Mouse (Mus musculus) midbrain, embryonic 14.5 days (tissue): ENCODE data around the gene 2310030G06Rik. TPM values are rescaled to one million over a fixed set of nuclear protein-coding genes. Genes with fewer than 3 reads are reported as not detected.

ENCODE experiments used
- ATAC-seq: fragments of 200-750 bp; cut with Nextera tagmentation; 2 replicates; pipeline ENCODE4 v1.8.0; 2017; ENCODE audit warnings: moderate number of reproducible peaks, moderate library complexity; ENCODE audit not compliant: low FRiP score, low TSS enrichment
- DNase-seq: peaks from one replicate; pipeline ENCODE4 v3.0.0-alpha.2; 2015
- H3K27ac ChIP-seq: fragments of 300-500 bp; sonication (generic); replicated peaks from 2 replicates; pipeline ENCODE4 v1.5.1; 2014; ENCODE audit warnings: mild to moderate bottlenecking, low read depth, low read length, moderate library complexity
- H3K27me3 ChIP-seq: fragments of 300-500 bp; sonication (generic); 2 replicates; pipeline ENCODE4 v1.6.1; 2014; ENCODE audit warnings: low read length, control low read depth, mixed read lengths; ENCODE audit not compliant: control insufficient read depth, insufficient read depth
- H3K36me3 ChIP-seq: fragments of 300-500 bp; sonication (generic); 2 replicates; pipeline ENCODE4 v1.6.1; 2014; ENCODE audit warnings: low read length, control low read depth; ENCODE audit not compliant: control insufficient read depth, insufficient read depth
- H3K4me1 ChIP-seq: fragments of 300-500 bp; sonication (generic); 2 replicates; pipeline ENCODE4 v1.6.1; 2014; ENCODE audit warnings: mild to moderate bottlenecking, antibody characterized with exemption, low read length, control low read depth; ENCODE audit not compliant: control insufficient read depth, insufficient read depth
- H3K4me2 ChIP-seq: fragments of 300-500 bp; sonication (generic); 2 replicates; pipeline ENCODE4 v1.6.1; 2014; ENCODE audit warnings: mild to moderate bottlenecking, low read length, moderate library complexity
- H3K4me3 ChIP-seq: fragments of 300-500 bp; sonication (generic); replicated peaks from 2 replicates; pipeline ENCODE4 v1.5.1; 2014; ENCODE audit warnings: low read depth, low read length
- H3K9ac ChIP-seq: fragments of 300-500 bp; sonication (generic); replicated peaks from 2 replicates; pipeline ENCODE4 v1.6.1; 2014; ENCODE audit warnings: mild to moderate bottlenecking, low read length, moderate library complexity
- H3K9me3 ChIP-seq: fragments of 300-500 bp; sonication (generic); 2 replicates; pipeline ENCODE4 v1.6.1; 2016; ENCODE audit warnings: low read length, control low read depth, mixed read lengths; ENCODE audit not compliant: control insufficient read depth
- WGBS: fragments of 180-500 bp; shearing (Covaris S2); extraction: QIAGEN DNeasy Blood & Tissue Kit; methylation state at CpG from one replicate; pipeline ENCODE4 v1.1.7; 2014; 5-methylcytosine and 5-hydroxymethylcytosine counted together
- polyA plus RNA-seq: library from polyadenylated mRNA; unstranded; fragments of >200 nt; fragmentation: Nextera tagmentation; extraction: Ambion mirVana; gene quantifications from 2 replicates; pipeline ENCODE4 v1.2.1, GENCODE M21; 2014

The 2310030G06Rik gene
- polyA plus RNA-seq, 1 experiment from 2014 or later, result 0.89 TPM

- peak overlapping the region; percentile 65 for H3K4me3 ChIP-seq
Measured at GRCm38 (mm10) chr9:50698418-50699409, 47.6 kb downstream of the 2310030G06Rik start.

DNA sequence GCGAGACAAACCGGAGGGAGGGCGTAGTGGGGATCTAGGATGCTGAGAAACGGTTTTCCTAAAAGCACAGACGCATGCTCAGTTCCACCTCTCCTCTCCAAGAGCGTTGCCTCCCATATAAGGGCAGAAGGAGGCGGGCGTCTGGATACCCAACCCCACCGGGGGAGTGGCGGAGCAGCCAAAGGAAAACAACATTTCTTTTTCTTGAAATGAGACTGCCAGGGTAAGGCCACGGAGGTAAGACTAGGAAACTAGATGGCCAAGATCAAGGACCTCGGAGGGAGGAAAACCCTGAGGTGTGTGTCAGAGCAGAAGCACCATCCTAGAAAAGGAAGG is 48.7 kb downstream of the 2310030G06Rik start:
- Histone ChIP-seq H3K4me3 (peak overlapping the region; percentile 65), H3K9ac (peak overlapping the region; percentile 38), H3K9me3 (no peaks in the 10 kb centered on the region), H3K4me1 (peaks cover 29% of the 10 kb centered on the region), H3K27ac (peak overlapping the region; percentile 71), H3K27me3 (no peaks in the 10 kb centered on the region; the same call in 1 of the 2 replicates), H3K4me2 (peak overlapping the region; percentile 87), H3K36me3 (peaks cover 26% of the 10 kb centered on the region)
- 1% methylated on average over 12 of the region's 12 CpGs for WGBS
- DNase-seq, result peak; percentile 90
- ATAC-seq, result peak; percentile 72

More at GRCm38 (mm10) chr9:50698418-50699409, 47.6 kb downstream of the 2310030G06Rik start:
- no peaks in the 10 kb centered on the region; the same call in 1 of the 2 replicates for H3K27me3 ChIP-seq
- ATAC-seq, result peak; percentile 71
- peaks cover 23% of the 10 kb centered on the region for H3K36me3 ChIP-seq
- H3K9ac ChIP-seq, result peak overlapping the region; percentile 73
- WGBS, result under 1% methylated on average over 67 of the region's 70 CpGs
- H3K27ac ChIP-seq, result peak overlapping the region; percentile 68
- peak; percentile 71 for DNase-seq
- H3K4me2 ChIP-seq, result peak overlapping the region; percentile 87
- H3K4me1 ChIP-seq, result peaks cover 27% of the 10 kb centered on the region
- no peaks in the 10 kb centered on the region for H3K9me3 ChIP-seq

- no peaks in the 10 kb centered on the region for H3K9me3 ChIP-seq
- H3K4me2 ChIP-seq, result peak overlapping the region; percentile 87
- H3K4me3 ChIP-seq, result peak overlapping the region; percentile 65
- WGBS, result 19% methylated on average over 12 of the region's 12 CpGs
- no peaks in the 10 kb centered on the region; the same call in 1 of the 2 replicates for H3K27me3 ChIP-seq
- peak overlapping the region; percentile 38 for H3K9ac ChIP-seq
- H3K4me1 ChIP-seq, result peaks cover 29% of the 10 kb centered on the region
- ATAC-seq (no peak), DNase-seq (peak; percentile 51)
- peaks cover 30% of the 10 kb centered on the region for H3K36me3 ChIP-seq
- H3K27ac ChIP-seq, result peak overlapping the region; percentile 71
Measured at GRCm38 (mm10) chr9:50696851-50697705, 49.3 kb downstream of the 2310030G06Rik start.

DNA sequence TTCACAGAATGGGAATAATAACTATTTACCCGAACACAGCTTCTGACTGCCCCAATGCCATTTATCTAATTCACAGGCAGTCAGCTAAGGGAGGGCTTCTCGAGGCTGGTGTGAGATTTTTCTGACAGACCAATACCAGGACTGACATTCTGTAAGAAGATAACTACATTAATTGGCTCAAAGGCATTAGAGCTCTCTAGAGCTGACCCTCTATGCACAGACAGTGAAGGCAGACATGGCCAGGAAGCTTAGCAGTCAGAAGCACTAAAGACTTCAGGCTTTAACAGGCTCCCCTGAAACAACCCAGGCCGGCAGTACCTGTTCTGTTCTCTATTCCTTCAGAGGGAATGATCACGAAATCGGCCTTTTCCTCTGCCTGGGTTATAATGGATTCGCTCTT is 51.2 kb downstream of the 2310030G06Rik start:
- WGBS, result 82% methylated on average over 6 of the region's 6 CpGs
- ATAC-seq (no peak), DNase-seq (no peak)
- Histone ChIP-seq H3K9me3 (no peaks in the 10 kb centered on the region), H3K36me3 (peaks cover 25% of the 10 kb centered on the region), H3K4me3 (no peak overlapping the region), H3K9ac (no peak overlapping the region), H3K4me1 (peaks cover 29% of the 10 kb centered on the region), H3K27me3 (no peaks in the 10 kb centered on the region), H3K27ac (no peak overlapping the region), H3K4me2 (no peak overlapping the region)

DNA sequence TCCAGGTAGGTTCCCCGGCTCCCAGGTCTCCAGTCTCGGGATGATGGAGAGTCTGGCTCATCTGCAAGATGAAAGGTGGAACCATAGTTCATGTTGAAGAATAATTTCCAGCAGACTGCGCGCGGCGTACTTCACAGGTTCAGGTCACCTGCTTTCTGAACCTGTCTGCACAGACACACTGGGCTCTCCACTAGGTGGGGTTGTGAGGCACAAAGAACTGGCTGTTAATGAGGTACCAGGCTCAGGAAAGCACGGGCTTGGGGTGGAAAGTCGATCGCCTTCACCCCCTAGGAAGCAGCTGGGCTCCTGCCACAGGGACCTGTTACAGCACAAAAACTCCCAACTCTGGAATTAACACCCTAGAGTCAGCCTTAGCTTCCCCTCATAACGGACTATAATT is 52.7 kb downstream of the 2310030G06Rik start:
- Histone ChIP-seq H3K27ac (no peak overlapping the region), H3K36me3 (peaks cover 40% of the 10 kb centered on the region), H3K4me1 (peaks cover 22% of the 10 kb centered on the region), H3K27me3 (no peaks in the 10 kb centered on the region), H3K9me3 (no peaks in the 10 kb centered on the region), H3K4me2 (no peak overlapping the region), H3K9ac (no peak overlapping the region), H3K4me3 (no peak overlapping the region)
- ATAC-seq, result no peak
- DNase-seq, result peak; percentile 76
- WGBS, result 22% methylated on average over 10 of the region's 10 CpGs

GRCm38 (mm10) chr9:50692626-50693580 is 53.4 kb downstream of the 2310030G06Rik start:
- DNase-seq, result peak; percentile 8
- no peak overlapping the region for H3K27ac ChIP-seq
- H3K27me3 ChIP-seq, result no peaks in the 10 kb centered on the region
- no peak for ATAC-seq
- no peak overlapping the region for H3K9ac ChIP-seq
- no peaks in the 10 kb centered on the region for H3K9me3 ChIP-seq
- WGBS, result 13% methylated on average over 13 of the region's 13 CpGs
- H3K4me1 ChIP-seq, result peaks cover 17% of the 10 kb centered on the region; the same call in 1 of the 2 replicates
- H3K36me3 ChIP-seq, result peaks cover 46% of the 10 kb centered on the region
- H3K4me3 ChIP-seq, result no peak overlapping the region
- no peak overlapping the region for H3K4me2 ChIP-seq
